Mouse (Mus musculus) common myeloid progenitor, adult 5-6 weeks (primary cell): ENCODE data around the gene Dctn3. TPM values are rescaled to one million over a fixed set of nuclear protein-coding genes. Genes with fewer than 3 reads are reported as not detected.

Experiments
- ATAC-seq: replicated peaks from 2 replicates; pipeline ENCODE4 v1.8.0; 2016; ENCODE audit warnings: low read depth, mild to moderate bottlenecking, moderate TSS enrichment, inconsistent platforms; ENCODE audit not compliant: poor library complexity, severe bottlenecking
- total RNA-seq: library from RNA; stranded (forward); fragments of 200-1000, 187-1606 nt; gene quantifications from 2 replicates; pipeline ENCODE4 v1.2.3, GENCODE M21; 2017

Dctn3 gene
- total RNA-seq, 1 experiment from 2014 or later, result 92.5 TPM

DNA sequence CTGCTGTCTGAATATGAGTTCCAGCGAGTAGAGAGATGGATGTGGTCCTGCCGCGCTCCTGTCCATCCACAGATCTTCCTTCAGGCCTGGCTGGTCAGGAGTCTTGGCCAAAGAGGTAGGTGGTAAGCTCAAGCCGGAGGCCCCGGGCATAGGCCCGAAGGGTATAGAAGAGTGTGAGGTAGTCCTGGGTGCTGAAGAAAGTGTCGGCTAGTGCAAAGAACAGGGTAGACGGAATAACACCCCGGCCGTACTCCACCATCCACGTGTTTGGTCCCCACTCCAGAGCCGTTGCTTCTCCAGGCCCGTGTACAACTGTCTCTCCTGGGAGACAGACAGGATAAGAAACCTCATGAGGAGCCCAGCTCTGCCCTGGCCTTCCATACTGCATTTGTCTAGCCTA lies 16.3 kb upstream of the Dctn3 start:
- no peak for ATAC-seq

DNA sequence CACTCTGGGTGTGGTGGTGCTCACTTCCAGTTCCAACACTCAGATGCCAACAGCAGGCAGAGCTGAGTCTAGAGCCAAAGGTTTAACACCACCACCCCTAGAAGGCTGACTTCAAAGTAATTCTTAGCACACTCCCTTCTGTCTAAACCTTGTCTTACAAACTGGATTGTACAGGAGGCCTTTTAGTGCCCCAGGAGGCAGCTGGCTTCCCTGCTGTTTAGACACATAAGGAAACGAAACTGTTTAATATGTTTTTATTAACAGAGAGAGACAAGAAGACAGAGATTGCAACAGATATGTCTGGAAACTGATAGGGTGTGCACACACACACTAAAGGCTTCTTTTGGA lies 15.3 kb upstream of the Dctn3 start:
- ATAC-seq, result no peak

DNA sequence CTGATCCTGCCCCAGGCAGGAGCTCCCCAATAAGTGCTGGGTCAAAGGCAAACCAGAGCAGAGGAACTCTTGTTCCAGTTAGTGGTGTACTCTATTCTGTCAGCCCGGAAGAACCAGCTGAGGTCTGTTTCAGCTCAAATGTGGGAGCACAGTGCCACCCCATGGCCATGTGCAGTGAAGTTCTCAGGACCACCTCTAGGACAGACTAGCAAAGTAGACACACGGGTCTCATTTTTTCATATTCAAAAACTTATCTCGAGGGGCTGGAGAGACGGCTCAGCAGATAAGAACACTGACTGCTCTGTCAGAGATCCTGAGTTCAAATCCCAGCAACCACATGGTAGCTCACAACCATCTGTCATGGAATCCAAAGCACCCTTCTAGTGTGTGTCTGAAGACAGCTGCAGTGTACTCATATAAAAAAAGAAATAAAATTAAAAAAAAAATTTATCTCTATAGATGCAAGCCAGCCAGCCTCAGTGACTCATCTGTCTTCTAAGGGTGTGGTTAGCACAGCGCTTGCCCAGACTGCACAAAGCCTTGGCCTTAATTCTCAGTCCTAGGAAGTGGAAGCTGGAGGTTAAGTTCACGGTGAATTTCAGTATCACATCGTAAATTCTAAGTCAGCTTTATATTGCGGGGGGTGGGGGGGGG lies 14.8 kb upstream of the Dctn3 start:
- peak; percentile 58 for ATAC-seq

DNA sequence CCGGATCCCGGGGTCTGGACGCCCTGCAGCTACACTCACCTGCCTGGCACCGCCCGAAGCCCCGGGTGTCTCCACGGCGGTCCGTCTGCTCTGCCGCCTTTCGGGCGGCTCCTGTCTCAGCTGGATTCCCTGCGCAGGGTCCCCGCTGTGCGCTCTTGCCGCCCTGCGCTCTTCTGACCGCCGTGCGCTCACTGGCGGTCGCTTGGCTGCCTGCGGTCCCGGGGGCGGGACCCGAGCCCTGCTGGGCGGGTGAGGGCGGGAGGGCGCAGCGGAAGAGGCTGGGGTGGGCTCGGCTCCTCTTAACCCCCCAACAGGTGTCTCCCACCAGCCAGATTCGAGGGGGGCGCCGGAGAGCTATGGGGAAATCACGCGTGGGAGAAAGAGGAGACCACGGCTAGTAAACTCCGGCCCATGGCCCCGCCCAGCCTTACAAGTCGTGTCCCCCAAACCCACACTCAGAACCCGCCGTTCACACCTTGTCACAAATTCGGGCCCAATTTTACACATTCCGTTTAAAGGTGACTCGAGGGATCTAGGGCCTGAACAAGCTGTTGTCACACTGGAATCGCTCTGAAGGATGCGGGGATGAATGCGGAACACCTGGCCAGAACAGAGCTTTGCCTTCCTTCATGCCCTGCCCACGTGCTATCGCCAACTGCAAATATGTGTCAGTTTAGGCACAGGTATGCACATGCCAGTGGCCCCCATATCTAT lies 8.2 kb upstream of the Dctn3 start, which contains the start of gene Arid3c:
Arid3c (minus strand) TSS at position 91 of the 714 bp plus-strand sequence.
- ATAC-seq, result peak; percentile 71

DNA sequence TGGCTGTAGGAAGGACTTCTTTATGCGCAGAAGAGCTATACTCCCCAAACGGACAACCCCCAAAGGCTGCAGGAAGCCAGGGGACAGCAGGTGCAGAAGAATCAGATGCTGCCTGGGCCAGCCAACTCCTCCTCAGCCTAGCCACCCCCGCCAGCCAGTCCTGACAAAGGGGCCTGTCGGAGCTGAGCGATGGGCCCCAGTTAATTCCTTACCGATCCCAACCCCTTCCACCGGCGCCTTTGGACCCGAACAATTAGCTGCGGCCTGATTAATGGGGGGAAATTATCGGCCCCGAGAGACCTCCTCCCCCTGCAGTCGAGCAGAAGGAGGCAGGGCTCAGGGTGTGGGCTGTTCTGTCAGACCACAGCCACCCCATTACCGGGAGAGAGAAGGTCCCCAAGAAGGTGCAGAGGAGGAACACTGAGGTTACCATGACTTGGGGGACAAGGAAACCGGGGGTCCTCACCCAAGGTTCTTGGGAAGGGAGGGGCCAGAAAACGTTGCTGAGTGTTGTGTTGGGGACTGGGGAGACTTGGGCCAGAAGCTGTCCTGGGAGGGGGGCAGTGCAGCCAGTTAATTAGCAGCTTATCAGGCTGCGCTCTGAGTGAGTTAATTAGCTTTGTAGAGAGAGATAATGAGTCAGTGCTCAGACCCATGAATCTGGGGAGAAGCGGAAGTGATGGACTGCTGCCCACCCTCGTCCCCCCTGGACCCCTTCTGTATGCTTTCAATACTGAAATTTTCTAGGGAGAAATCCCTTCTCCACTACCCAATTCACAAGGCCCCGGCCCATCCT lies 4.1 kb upstream of the Dctn3 start:
- no peak for ATAC-seq

DNA sequence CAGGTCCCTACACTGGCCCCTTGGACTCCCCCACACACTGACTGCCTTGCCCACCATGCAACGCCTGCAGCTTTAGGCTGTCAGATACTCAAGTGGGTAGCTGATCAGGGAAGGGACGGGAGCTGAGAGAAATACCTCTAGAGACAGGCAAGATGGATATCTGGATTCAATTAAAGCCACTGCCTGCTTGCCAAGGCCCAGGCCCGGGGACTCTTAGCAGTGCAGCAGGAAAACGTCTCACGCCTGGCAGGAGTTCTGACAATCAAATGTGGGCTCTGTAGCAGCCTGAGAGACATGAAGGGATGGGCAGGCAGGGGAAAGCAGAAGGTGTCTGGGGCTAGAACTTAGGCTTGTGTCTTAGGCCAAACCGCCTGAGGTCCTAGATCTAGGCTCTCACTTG lies 6.1 kb downstream of the Dctn3 start:
- no peak for ATAC-seq

DNA sequence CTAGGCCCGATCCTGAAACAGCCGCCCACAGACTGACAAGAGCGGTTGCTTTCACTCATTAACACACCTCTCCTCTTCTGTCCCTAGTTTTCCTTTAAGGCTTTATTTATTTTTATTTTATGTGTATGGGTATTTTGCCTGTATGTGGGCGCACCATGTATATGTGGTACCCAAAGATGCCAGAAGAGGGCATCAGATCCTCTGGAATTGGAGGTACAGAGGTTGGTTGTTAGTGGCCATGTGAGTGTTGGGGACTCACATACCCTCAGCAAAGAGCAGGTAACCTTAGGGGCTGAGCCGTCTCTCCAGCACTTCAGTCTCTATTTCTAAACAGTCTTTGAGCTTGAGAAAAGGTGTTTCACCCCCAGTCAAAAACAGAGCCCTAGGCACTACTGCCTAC lies 7.4 kb downstream of the Dctn3 start:
- ATAC-seq, result 0 out of 2 replicates have a peak, but pooled peaks have one; percentile 37

DNA sequence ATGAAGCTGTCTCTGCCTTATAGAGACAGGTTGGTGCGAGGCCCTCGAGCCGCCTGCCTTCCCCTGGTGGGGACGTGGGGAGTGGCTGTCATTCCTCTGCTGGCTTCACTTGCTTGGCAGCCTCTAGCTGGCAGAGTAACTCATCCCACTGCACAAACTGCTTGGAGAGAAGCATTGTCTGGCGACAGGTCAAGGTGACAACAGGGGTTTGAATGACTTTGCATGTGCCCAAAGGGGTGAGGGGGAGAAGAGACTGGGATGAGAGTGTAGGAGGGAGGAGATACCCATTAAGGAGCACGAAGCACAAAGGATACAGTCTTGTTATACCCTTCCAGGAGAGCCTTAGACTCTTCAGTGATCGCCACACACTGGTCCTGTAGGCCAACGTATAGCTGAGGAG lies 7.9 kb downstream of the Dctn3 start:
- ATAC-seq, result no peak

DNA sequence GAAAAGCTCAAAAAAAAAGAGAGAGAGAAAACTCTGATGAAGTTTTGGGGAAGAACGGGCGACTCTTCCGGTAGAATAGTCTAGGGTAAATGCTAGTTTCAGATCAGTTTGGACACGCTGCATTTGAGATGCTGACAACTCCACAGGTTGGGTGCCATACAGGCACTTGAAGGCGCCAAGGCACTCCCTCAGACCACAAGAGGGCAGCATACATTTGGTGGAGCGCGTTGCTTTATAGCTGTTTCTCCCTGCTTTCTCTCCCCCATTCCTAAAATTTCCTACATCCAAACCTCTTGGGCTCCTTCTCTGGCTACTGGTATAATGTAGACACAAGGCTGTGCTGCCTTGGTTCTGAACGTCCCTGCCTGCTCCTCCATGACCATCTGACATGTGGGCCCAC lies 8.7 kb downstream of the Dctn3 start:
- ATAC-seq, result peak; percentile 64

DNA sequence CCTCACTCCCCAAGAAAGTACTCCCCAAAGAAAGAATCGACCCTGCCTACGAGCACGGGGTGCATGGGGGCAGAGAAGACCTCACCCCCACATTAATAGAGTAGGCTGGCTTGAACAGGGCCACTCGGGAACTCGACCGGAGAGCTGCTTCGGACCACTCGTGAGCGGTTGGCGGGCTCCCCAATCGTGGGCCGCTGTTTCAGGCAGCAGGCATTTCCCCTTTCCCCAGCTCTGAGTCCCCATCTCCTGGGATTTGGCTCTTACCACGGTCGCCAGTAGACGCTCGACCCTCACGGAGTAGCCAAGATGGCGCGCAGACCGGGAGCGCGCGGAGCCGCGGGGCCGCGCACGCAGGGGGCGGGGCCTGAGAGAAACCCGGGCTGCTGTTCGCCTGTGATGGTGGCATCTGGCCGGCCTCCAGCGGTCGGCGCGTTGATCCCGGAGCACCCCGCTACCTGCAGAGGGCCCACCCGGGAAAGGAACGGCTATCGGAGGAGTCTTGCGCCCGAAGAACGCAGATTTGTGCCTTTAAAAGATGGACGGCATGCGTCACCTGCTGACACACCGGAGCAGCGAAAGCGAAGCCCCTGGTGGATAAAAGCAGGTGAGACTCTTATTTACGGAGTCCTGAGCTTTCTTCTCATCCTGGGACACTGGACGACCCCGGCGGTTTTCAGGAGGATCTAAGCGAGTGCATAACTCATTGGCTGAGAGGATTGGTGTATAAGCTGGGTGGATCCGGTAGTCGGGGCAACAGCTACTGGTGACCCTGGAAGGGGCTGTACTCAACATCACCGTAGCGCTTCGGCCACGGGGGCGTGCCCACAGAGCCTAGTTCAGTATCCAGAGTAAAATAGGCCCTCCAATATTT lies 9.5 kb downstream of the Dctn3 start, which contains the start of gene Rpp25l:
Rpp25l (minus strand) TSS at position 338 of the 871 bp plus-strand sequence.
- ATAC-seq, result peak; percentile 70

DNA sequence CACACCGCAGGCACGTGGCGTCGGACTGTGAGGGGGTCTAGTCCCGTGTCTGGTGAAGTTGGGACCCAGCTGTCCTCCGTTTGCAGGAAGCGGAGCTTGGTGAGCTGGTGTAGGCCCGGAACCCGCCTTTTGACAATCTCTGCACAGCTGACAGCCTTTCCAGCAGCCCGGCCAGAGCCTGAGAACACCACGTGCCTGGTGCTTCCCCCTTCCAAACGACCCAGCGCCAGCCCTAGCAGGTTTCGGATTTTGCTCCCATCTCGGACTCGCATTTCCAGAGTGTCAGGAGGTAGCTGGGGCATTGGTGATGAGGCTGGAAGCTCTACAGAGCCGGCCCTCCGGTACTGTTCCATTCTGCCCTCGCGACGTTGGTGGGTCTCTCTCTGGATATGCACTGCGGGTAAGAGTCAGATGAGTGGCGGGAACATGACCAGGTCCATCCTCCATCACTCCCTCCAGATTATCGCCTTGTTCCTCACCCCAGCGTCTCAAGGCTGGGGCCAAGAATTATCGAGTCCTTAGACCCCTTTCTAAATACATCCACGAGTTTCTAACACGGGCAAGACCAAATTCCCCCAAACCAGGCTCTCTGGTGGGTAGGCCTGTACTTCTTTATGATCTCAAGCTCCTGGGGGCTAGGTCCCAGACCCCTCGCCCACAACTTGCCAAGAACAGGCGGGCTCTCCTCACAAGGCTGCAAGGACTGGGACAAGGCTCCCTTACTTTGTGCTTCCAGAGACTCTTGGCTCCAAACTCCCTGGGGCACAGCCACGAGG lies 10.4 kb downstream of the Dctn3 start:
- no peak for ATAC-seq

DNA sequence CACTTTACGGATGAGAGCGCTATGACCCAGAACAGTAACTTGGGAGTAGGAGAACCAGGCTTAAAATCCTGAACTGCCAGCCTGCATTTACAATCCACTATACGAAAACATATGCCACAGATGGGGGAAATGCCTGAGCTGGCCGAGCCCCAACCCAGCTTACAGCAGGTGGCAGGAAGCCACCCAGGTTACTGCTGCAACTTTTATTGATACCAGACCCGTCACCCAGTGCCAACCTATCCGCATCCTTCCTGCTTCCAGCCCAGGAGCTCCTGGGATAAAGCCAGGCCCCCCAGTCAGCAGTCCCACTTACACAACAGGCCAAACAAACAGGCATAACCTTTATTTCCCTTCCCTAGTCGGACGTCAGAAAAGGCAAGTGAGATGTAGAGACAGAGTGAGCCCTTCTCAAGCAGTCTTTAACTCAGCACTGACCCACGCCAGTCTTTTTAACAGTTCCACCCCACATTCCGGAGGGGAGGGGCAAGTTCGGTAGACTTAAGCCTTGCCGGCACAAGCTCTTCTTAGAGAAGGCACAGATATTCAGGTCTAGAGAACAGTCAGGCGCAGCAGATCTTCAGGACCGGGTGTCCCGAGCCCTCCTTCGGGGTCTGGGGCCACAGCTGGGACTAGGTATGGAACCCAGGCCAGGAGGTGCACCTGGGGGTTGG lies 11.1 kb downstream of the Dctn3 start:
- no peak for ATAC-seq

DNA sequence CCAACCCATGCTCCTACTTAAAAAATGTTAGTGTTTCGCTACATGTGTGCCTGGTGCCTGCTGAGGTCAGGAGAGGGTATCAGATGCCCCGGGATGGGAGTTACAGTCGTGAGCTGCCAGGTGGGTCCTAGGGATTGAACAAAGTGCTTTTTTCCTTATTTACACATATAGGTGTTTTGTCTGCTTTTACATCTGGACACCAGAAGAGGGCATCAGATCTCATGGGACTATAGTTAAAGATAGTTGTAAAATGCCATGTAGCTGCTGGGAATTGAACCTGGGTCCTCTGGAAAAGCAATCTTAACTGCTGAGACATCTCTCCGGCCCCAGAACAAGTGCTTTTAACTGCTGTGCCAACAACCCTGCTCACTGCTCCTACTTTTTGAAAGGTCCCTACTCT lies 12.7 kb downstream of the Dctn3 start:
- no peak for ATAC-seq

DNA sequence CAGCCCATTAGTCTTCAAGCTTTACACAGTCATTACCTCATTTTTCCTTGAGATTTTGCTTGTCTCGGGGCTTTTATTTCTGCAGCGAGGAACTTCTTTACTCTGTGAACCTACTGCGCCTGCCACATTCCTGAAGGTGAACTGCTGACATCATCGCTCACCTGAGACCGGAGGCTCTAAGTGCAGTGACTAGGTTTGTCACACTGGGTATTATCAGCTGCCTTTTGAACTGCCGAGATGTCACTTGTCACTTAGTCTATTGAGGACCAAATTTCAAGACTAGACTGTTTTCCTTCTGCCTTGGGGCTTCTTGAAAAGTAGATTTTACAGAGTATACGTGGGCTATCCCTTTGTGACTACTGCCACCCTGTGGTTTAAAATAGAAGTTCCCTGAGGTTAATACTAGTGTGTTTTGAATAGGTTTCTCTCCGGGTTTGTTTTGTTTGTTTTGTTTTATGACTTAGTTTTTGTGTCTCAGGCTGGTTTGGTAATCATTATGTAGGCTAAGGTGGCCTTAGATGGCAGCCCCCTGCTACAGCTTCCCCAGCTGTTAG lies 14.7 kb downstream of the Dctn3 start:
- ATAC-seq, result 0 out of 2 replicates have a peak, but pooled peaks have one; percentile 40

DNA sequence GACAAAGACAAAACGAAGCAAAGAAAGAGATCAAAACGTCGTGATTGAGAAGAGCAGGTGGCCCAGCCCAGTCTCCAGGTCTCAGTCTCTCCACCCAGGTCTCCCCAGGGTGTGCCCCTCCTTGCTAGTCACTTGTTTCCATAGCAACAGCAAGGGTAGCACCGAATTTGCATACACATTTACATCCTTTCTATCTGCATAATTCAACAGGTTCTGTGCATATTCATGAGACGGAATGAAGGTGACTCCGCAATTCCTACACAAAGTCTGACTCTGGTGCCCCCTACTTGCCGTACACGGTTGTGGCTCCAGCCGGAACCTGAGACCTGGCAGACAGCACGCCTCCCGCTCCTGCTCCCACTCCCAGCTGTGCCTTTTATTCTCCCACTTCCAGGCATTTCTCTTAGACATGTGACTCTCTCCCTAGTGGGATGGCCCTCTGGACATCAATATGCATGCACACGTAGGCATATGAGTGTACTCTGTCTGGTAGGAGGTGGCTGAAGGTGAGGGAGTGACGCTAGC lies 15.9 kb downstream of the Dctn3 start:
- ATAC-seq, result peak; percentile 88

DNA sequence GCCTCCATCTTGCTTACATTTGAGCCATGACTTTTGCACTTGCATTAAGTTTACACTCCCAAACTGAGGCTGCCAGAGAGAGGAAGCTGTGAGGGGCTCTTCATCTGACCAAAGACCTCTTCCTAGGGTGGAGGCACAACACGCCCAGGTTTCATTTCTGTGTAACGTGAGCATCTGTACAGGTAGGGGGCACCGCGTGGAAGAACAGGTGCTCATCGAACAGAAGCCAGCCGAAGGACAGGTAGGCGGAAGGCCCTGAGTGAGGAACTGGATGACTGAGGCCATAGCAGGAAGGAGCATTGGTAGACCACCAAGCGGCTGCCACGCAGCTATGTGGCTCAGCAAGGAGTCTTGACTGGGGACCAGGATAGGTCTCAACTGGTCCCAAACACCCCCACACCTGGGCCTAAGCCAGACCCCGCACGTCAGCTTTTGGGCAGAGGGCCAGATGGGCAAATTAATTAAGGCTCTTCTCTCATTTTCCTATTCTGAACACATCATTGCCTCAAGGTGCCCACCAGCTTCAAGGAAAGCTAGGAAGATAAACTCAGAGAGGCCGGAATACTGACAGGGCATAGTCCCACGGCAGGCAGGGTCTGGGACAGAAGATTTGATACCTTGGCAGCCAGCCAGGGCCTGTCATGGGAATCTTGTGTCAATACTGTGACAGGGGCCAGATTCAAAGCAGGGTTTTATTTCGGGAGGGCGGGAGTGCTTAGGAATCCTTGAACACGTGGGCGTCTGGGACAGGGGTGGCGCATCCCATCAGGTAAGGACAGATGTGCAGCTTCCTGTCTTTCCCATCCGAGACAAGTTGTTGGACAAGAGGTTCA lies 16.8 kb downstream of the Dctn3 start:
- no peak for ATAC-seq

DNA sequence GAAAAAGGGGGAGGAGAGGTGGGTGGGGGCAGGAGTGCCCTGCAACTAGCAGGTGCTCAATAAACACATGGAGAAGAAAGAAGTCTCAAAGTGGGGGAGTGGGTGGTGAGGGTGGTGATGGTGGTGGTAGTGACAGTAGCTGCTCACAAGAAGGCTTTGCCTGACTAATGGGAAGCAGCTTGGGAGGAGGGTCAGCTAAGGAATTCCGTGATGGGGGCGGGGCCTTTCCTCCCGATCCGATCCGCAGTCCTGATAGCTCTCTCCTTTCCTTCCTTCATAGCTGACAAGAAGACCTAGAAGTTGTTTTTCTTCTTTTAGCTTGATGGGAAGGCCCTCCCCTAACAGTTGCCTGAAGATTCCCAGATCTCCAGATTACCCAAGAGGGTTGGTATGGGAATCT lies 18.3 kb downstream of the Dctn3 start:
- no peak for ATAC-seq
